Mouse (Mus musculus) urinary bladder, postnatal 25 days (tissue): ENCODE measurements at regions not wholly inside any gene's neighbourhood (a gene's known extent, or its start where the extent isn't known, plus 50 kb on each side); places are given as distances from the start of the nearest gene placed in this dataset.

Experiments used
- DNase-seq: peaks from one replicate; pipeline ENCODE4 v3.0.0; 2022; ENCODE audit warnings: low spot score

GRCm38 (mm10) chr7:136104021-136104420, 387.9 kb upstream of the Mki67 start:
- DNase-seq: no peak

- DNase-seq: no peak
Observed at GRCm38 (mm10) chr7:136112163-136112562, 396.0 kb upstream of the Mki67 start.

GRCm38 (mm10) chr7:136120930-136121329, 404.8 kb upstream of the Mki67 start:
- DNase-seq: no peak

- no peak for DNase-seq
Observed at GRCm38 (mm10) chr7:136121406-136121805, 405.2 kb upstream of the Mki67 start.

GRCm38 (mm10) chr7:136124786-136125185, 408.6 kb upstream of the Mki67 start:
- no peak for DNase-seq

- no peak for DNase-seq
Observed at GRCm38 (mm10) chr7:136126393-136126792, 410.2 kb upstream of the Mki67 start.

GRCm38 (mm10) chr7:136127576-136127975, 411.4 kb upstream of the Mki67 start:
- DNase-seq: no peak

- no peak for DNase-seq
Observed at GRCm38 (mm10) chr7:136129721-136130123, 413.6 kb upstream of the Mki67 start.

- no peak for DNase-seq
Observed at GRCm38 (mm10) chr7:136130666-136131239, 414.6 kb upstream of the Mki67 start.

- no peak for DNase-seq
Observed at GRCm38 (mm10) chr7:136132976-136133375, 416.8 kb upstream of the Mki67 start.

- DNase-seq: no peak
Observed at GRCm38 (mm10) chr7:136136666-136137065, 420.5 kb upstream of the Mki67 start.

- no peak for DNase-seq
Observed at GRCm38 (mm10) chr7:136137341-136137740, 421.2 kb upstream of the Mki67 start.

GRCm38 (mm10) chr7:136137831-136138602, 421.9 kb upstream of the Mki67 start:
- no peak for DNase-seq

GRCm38 (mm10) chr7:136142832-136143231, 426.7 kb upstream of the Mki67 start:
- DNase-seq: no peak

GRCm38 (mm10) chr7:136150196-136150595, 434.0 kb upstream of the Mki67 start:
- DNase-seq: no peak

- DNase-seq: no peak
Observed at GRCm38 (mm10) chr7:136151301-136151930, 435.3 kb upstream of the Mki67 start.

GRCm38 (mm10) chr7:136152470-136152869, 436.3 kb upstream of the Mki67 start:
- DNase-seq: no peak

GRCm38 (mm10) chr7:136153621-136154020, 437.5 kb upstream of the Mki67 start:
- no peak for DNase-seq

GRCm38 (mm10) chr7:136159136-136159535, 443.0 kb upstream of the Mki67 start:
- DNase-seq: no peak

GRCm38 (mm10) chr7:136161526-136161925, 445.4 kb upstream of the Mki67 start:
- no peak for DNase-seq

GRCm38 (mm10) chr7:136164834-136165233, 448.7 kb upstream of the Mki67 start:
- no peak for DNase-seq

GRCm38 (mm10) chr7:136169261-136169660, 453.1 kb upstream of the Mki67 start:
- no peak for DNase-seq

- DNase-seq: no peak
Observed at GRCm38 (mm10) chr7:136176373-136176772, 460.2 kb upstream of the Mki67 start.
